Mouse (Mus musculus) kidney, postnatal 0 days (tissue): ENCODE data around the gene Pxdn. TPM values are rescaled to one million over a fixed set of nuclear protein-coding genes. Genes with fewer than 3 reads are reported as not detected.

Source experiments
- ATAC-seq: fragments of 200-750 bp; cut with Nextera tagmentation; replicated peaks from 2 replicates; pipeline ENCODE4 v1.8.0; 2017; ENCODE audit warnings: low read depth, moderate number of reproducible peaks, moderate TSS enrichment, moderate library complexity; ENCODE audit not compliant: low FRiP score
- DNase-seq: peaks from one replicate; pipeline ENCODE4 v3.0.0-alpha.2; 2016; ENCODE audit warnings: low spot score
- H3K27ac ChIP-seq: fragments of 300-500 bp; sonication (generic); 2 replicates; pipeline ENCODE4 v1.5.1; 2014; ENCODE audit warnings: mild to moderate bottlenecking
- H3K27me3 ChIP-seq: fragments of 300-500 bp; sonication (generic); 2 replicates; pipeline ENCODE4 v1.6.1; 2014; ENCODE audit warnings: low read length, mixed read lengths; ENCODE audit not compliant: insufficient read depth
- H3K36me3 ChIP-seq: fragments of 300-500 bp; sonication (generic); 2 replicates; pipeline ENCODE4 v1.6.1; 2014; ENCODE audit warnings: low read length, mixed read lengths; ENCODE audit not compliant: insufficient read depth
- H3K4me1 ChIP-seq: fragments of 300-500 bp; sonication (generic); replicated peaks from 2 replicates; pipeline ENCODE4 v1.6.1; 2014; ENCODE audit warnings: antibody characterized with exemption, low read length, mixed read lengths; ENCODE audit not compliant: insufficient read depth
- H3K4me2 ChIP-seq: fragments of 300-500 bp; sonication (generic); 2 replicates; pipeline ENCODE4 v1.6.1; 2014; ENCODE audit warnings: mild to moderate bottlenecking, low read length, moderate library complexity, mixed read lengths
- H3K4me3 ChIP-seq: fragments of 300-500 bp; sonication (generic); replicated peaks from 2 replicates; pipeline ENCODE4 v1.5.1; 2014; ENCODE audit warnings: low read depth, low read length
- H3K9ac ChIP-seq: fragments of 300-500 bp; sonication (generic); 2 replicates; pipeline ENCODE4 v1.6.1; 2014; ENCODE audit warnings: low read depth, low read length
- H3K9me3 ChIP-seq: fragments of 300-500 bp; sonication (generic); replicated peaks from 2 replicates; pipeline ENCODE4 v1.6.1; 2016; ENCODE audit warnings: low read length, inconsistent platforms, mixed read lengths
- CTCF ChIP-seq: IDR thresholded peaks from 2 replicates; pipeline ENCODE4 v1.5.1; 2016; ENCODE audit warnings: antibody characterized with exemption, low read depth, mild to moderate bottlenecking, moderate library complexity
- WGBS: fragments of 180-500 bp; shearing (Covaris S2); extraction: QIAGEN DNeasy Blood & Tissue Kit; methylation state at CpG from one replicate; pipeline ENCODE4 v1.1.7; 2014; 5-methylcytosine and 5-hydroxymethylcytosine counted together
- polyA plus RNA-seq: library from polyadenylated mRNA; unstranded; fragments of >200 nt; fragmentation: Nextera tagmentation; extraction: Ambion mirVana; gene quantifications from 2 replicates; pipeline ENCODE4 v1.2.1, GENCODE M21; 2015

Gene Pxdn
- polyA plus RNA-seq, 1 experiment from 2014 or later: 49.9 TPM

DNA sequence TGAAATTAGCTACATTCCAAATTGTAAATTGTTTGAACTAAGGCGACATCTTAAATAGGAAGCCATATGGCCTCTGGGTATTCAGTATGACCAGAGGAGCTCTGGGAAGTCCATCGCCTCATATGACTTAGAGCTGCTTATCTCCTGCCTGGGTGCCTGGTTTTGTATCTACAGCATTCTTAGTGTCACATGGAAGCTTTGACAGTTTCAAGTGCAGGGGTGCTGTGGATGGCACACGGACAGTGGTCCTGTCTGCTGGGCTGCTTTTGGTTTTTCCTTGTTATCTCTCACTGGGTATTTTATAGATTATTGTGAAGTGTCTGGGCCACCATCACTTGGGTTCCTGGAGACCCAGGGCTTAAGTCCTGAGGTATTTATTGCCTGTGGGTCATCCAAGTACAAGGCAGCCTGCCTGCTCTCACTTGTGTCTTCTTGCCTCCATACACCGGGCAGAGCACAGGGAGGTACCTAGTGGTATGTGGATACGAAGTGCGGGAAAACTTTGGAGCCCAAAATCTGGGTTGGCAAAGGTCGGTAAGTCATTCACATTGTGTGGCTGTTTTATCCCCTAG, 44.4 kb downstream of the Pxdn start:
- H3K4me1 ChIP-seq: no peaks in the 10 kb centered on the region
- ATAC-seq: no peak
- H3K27ac ChIP-seq: no peak overlapping the region
- TF ChIP-seq CTCF: no peak
- H3K4me2 ChIP-seq: no peak overlapping the region
- no peak overlapping the region for H3K4me3 ChIP-seq
- DNase-seq: no peak
- H3K9ac ChIP-seq: no peak overlapping the region
- H3K9me3 ChIP-seq: no peaks in the 10 kb centered on the region
- WGBS: 94% methylated on average over 7 of the region's 7 CpGs
- no peaks in the 10 kb centered on the region for H3K27me3 ChIP-seq
- H3K36me3 ChIP-seq: peaks cover 51% of the 10 kb centered on the region

DNA sequence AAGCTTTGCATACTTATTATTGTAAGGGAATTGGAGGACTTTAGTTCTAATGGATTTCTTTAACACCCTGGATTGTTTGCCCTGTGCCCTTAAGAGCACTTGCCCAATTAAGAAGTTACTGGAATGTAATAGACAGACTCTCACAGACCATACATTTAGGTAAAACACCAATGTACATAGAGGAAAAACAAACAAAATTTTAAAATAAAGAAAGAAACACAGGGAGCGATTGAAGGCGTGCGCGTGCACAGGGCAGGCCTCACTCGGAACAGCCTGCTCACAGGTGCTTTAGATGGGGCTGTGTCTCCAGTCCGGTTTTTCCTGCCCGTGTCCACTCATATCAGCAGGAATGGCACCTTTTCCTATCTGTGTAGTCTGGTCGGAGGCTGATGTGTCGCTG, 45.8 kb downstream of the Pxdn start:
- Histone ChIP-seq H3K36me3 (peaks cover 61% of the 10 kb centered on the region), H3K4me3 (no peak overlapping the region), H3K27ac (no peak overlapping the region), H3K4me2 (no peak overlapping the region), H3K9ac (no peak overlapping the region), H3K4me1 (no peaks in the 10 kb centered on the region), H3K9me3 (no peaks in the 10 kb centered on the region), H3K27me3 (no peaks in the 10 kb centered on the region)
- no peak for DNase-seq
- 95% methylated on average over 9 of the region's 9 CpGs for WGBS
- no peak for TF ChIP-seq CTCF
- ATAC-seq: no peak

GRCm38 (mm10) chr12:29985126-29985525, 47.7 kb downstream of the Pxdn start:
- H3K9ac ChIP-seq: no peak overlapping the region
- H3K36me3 ChIP-seq: peaks cover 59% of the 10 kb centered on the region
- TF ChIP-seq CTCF: no peak
- DNase-seq: no peak
- 89% methylated on average over 6 of the region's 6 CpGs for WGBS
- no peaks in the 10 kb centered on the region for H3K27me3 ChIP-seq
- no peak overlapping the region for H3K4me3 ChIP-seq
- H3K27ac ChIP-seq: no peak overlapping the region
- H3K4me2 ChIP-seq: no peak overlapping the region
- no peak for ATAC-seq
- no peaks in the 10 kb centered on the region for H3K9me3 ChIP-seq
- H3K4me1 ChIP-seq: no peaks in the 10 kb centered on the region

GRCm38 (mm10) chr12:29986241-29986640, 48.8 kb downstream of the Pxdn start:
- no peak overlapping the region for H3K27ac ChIP-seq
- H3K4me1 ChIP-seq: no peaks in the 10 kb centered on the region
- H3K4me3 ChIP-seq: no peak overlapping the region
- H3K36me3 ChIP-seq: peaks cover 66% of the 10 kb centered on the region
- DNase-seq (no peak), ATAC-seq (no peak)
- no peaks in the 10 kb centered on the region for H3K27me3 ChIP-seq
- H3K9me3 ChIP-seq: no peaks in the 10 kb centered on the region
- WGBS: 82% methylated on average over 10 of the region's 10 CpGs
- TF ChIP-seq CTCF: no peak
- no peak overlapping the region for H3K9ac ChIP-seq
- no peak overlapping the region for H3K4me2 ChIP-seq

DNA sequence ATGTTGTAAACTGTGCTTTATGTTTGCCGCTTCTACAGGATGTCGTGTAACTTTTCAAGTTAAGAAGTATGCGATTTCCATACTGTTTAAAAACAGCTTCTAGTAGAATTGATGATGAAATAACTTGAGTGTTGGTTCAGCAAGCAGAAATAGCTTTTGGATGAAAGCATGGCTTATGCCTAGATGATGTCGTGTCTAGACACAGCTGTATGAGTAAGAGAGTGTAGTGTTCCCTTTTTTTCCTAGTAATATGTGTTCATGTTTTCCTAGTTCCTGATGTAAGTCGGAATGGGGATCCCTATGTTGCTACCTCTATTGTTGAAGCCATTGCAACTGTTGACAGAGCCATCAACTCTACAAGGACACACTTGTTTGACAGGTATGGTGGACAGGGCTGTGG, 61.5 kb downstream of the Pxdn start:
- no peaks in the 10 kb centered on the region for H3K4me1 ChIP-seq
- no peak overlapping the region for H3K4me3 ChIP-seq
- H3K36me3 ChIP-seq: peaks cover 60% of the 10 kb centered on the region
- DNase-seq: no peak
- ATAC-seq: no peak
- H3K27ac ChIP-seq: no peak overlapping the region
- no peak for TF ChIP-seq CTCF
- WGBS: 94% methylated on average over 5 of the region's 5 CpGs
- H3K9me3 ChIP-seq: no peaks in the 10 kb centered on the region
- H3K9ac ChIP-seq: no peak overlapping the region
- no peaks in the 10 kb centered on the region for H3K27me3 ChIP-seq
- H3K4me2 ChIP-seq: no peak overlapping the region

DNA sequence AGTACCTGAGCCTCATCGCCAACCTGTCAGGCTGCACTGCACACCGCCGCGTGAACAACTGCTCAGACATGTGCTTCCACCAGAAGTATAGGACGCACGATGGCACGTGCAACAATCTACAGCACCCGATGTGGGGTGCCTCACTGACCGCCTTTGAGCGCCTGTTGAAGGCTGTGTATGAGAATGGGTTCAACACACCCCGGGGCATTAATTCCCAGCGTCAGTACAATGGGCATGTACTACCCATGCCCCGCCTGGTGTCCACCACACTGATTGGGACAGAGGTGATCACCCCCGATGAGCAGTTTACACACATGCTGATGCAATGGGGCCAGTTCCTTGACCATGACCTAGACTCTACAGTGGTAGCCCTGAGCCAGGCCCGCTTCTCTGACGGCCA, 64.5 kb downstream of the Pxdn start:
- Histone ChIP-seq H3K9ac (no peak overlapping the region), H3K4me3 (no peak overlapping the region), H3K9me3 (no peaks in the 10 kb centered on the region), H3K4me2 (no peak overlapping the region), H3K27me3 (no peaks in the 10 kb centered on the region), H3K36me3 (peaks cover 41% of the 10 kb centered on the region), H3K4me1 (no peaks in the 10 kb centered on the region), H3K27ac (no peak overlapping the region)
- 97% methylated on average over 16 of the region's 16 CpGs for WGBS
- no peak for TF ChIP-seq CTCF
- no peak for DNase-seq
- no peak for ATAC-seq
